Mouse (Mus musculus) MN1 (cell line): Measurements from ENCODE around the gene Itsn1.
A peak's percentile ranks its signal among the peaks of the same experiment; 100 is the strongest.

Experiments
- DNase-seq: peaks from one replicate; pipeline ENCODE4 v3.0.0-alpha.2; 2016; ENCODE audit warnings: low spot score

Itsn1 gene

GRCm38 (mm10) chr16:91847525-91848225, 118.6 kb downstream of the Itsn1 start:
- no peak for DNase-seq

GRCm38 (mm10) chr16:91848505-91848904, 119.4 kb downstream of the Itsn1 start:
- DNase-seq = no peak

- DNase-seq = no peak
Observed at GRCm38 (mm10) chr16:91848906-91849603, 120.0 kb downstream of the Itsn1 start.

- no peak for DNase-seq
Observed at GRCm38 (mm10) chr16:91850175-91850574, 121.1 kb downstream of the Itsn1 start.

- DNase-seq = no peak
Observed at GRCm38 (mm10) chr16:91851456-91852231, 122.6 kb downstream of the Itsn1 start.

GRCm38 (mm10) chr16:91852753-91853152, 123.7 kb downstream of the Itsn1 start:
- no peak for DNase-seq

- no peak for DNase-seq
Observed at GRCm38 (mm10) chr16:91853223-91853622, 124.1 kb downstream of the Itsn1 start.

GRCm38 (mm10) chr16:91858695-91859094, 129.6 kb downstream of the Itsn1 start:
- DNase-seq = no peak

- no peak for DNase-seq
Observed at GRCm38 (mm10) chr16:91859203-91859602, 130.1 kb downstream of the Itsn1 start.

GRCm38 (mm10) chr16:91859958-91860357, 130.9 kb downstream of the Itsn1 start:
- DNase-seq = no peak

GRCm38 (mm10) chr16:91860471-91861125, 131.5 kb downstream of the Itsn1 start:
- DNase-seq = no peak

- DNase-seq = no peak
Observed at GRCm38 (mm10) chr16:91861784-91862371, 132.8 kb downstream of the Itsn1 start.

- no peak for DNase-seq
Observed at GRCm38 (mm10) chr16:91862836-91863235, 133.8 kb downstream of the Itsn1 start.

- DNase-seq = no peak
Observed at GRCm38 (mm10) chr16:91864646-91865332, 135.7 kb downstream of the Itsn1 start.

- DNase-seq = peak; percentile 36
Observed at GRCm38 (mm10) chr16:91865570-91866257, 136.6 kb downstream of the Itsn1 start.

- DNase-seq = no peak
Observed at GRCm38 (mm10) chr16:91866258-91866634, 137.2 kb downstream of the Itsn1 start.

GRCm38 (mm10) chr16:91867672-91868071, 138.6 kb downstream of the Itsn1 start:
- DNase-seq = no peak

- DNase-seq = peak; percentile 66
Observed at GRCm38 (mm10) chr16:91868943-91869911, 140.1 kb downstream of the Itsn1 start.

GRCm38 (mm10) chr16:91870158-91870582, 141.1 kb downstream of the Itsn1 start:
- DNase-seq = peak; percentile 18
